Mouse (Mus musculus) spleen, adult 2 months (tissue): ENCODE results near the gene Sash1.

ENCODE experiments used
- CTCF ChIP-seq: fragments of 200-500 bp; IDR thresholded peaks from 2 replicates; pipeline ENCODE4 v1.5.1; 2011; ENCODE audit warnings: mild to moderate bottlenecking, inconsistent platforms; ENCODE audit not compliant: insufficient read depth, insufficient read length, insufficient replicate concordance; ENCODE audit errors: extremely low read depth
- POLR2A ChIP-seq: fragments of 200-500 bp; IDR thresholded peaks from 2 replicates; pipeline ENCODE4 v1.6.1; 2011; ENCODE audit warnings: low read depth, low read length, inconsistent platforms

DNA sequence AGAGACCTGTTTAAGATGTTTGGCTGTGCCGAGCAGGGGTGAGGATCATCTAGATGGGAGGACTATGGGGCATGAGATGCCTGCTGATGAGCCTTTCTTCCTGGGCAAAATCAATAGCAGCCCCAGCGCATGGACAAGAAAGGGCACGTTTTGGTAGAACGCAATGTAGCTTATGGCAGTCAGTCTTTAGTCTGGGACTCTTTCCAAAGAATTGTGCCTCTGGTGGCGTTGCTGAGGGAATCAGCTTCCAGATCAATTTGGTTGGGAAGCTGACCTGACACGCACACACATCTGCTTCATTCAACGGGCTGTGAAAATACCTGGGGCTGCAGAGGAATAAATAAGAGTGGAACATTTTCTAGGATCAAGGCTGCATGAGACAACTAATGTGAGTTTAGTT, 167.0 kb downstream of the Sash1 start:
- no peak for TF ChIP-seq CTCF
- no peak for TF ChIP-seq POLR2A
